Mouse (Mus musculus): Measurements from ENCODE around the gene Klrb1f.

DNA sequence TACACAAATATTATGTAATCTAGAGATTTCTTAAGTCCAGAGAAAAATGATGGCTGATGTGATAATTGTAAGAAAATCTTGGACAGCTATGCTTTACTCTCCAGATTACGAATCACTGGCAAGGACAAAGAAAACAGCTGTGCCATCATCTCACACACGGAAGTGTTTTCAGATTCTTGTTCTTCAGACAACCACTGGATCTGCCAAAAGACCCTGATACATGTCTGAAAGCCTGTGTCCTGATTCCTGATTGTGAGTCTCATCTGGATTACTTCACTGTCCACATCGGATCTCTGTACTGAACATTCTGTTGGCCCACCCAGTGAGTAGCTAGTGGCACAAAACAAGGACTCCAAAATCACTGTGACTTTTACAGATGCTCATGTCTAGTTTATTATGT lies 10.5 kb downstream of the Klrb1f start:
- TF ChIP-seq CTCF (IDR thresholded peaks at IDR 0.05; ENCODE audit: low read depth) (no peak), EP300 (IDR thresholded peaks at IDR 0.05; ENCODE audit: low read depth) (no peak)

All from liver, embryonic 14.5 days (tissue).